Mouse (Mus musculus) megakaryocyte progenitor cell, adult 5-6 weeks (primary cell): ENCODE measurements around the gene Zc2hc1b. TPM values are rescaled to one million over a fixed set of nuclear protein-coding genes. Genes with fewer than 3 reads are reported as not detected.
A peak's percentile ranks its signal among the peaks of the same experiment; 100 is the strongest.
"Not testable (repeated sequence)": the region's sequence is repeated elsewhere in the genome, so short reads cannot be mapped to it uniquely, and the experiment has no call there.

Experiments used
- ATAC-seq: replicated peaks from 2 replicates; pipeline ENCODE4 v1.8.0; 2016; ENCODE audit warnings: mild to moderate bottlenecking, moderate TSS enrichment, inconsistent platforms; ENCODE audit not compliant: poor library complexity
- total RNA-seq, 2 experiments: library from RNA; stranded (forward) in 1 of 2; stranded (reverse) in 1 of 2; fragments of 157-497, 149-512 nt in 1 of 2; fragments of 200-1000 nt in 1 of 2; gene quantifications; 2 replicates each; pipeline versions ENCODE4 v1.2.3 to v1.2.4; 2015 to 2017

Gene Zc2hc1b
- total RNA-seq (2015), result not detected in 2 replicates
- not detected in 2 replicates for total RNA-seq (2017)

GRCm38 (mm10) chr10:13177973-13178624 is at the start of gene Zc2hc1b:
Gene Zc2hc1b, minus strand, starts transcription at chr10:13178023.
- no peak for ATAC-seq

GRCm38 (mm10) chr10:13225377-13226063 is 47.7 kb upstream of the Zc2hc1b start:
- no peak for ATAC-seq

DNA sequence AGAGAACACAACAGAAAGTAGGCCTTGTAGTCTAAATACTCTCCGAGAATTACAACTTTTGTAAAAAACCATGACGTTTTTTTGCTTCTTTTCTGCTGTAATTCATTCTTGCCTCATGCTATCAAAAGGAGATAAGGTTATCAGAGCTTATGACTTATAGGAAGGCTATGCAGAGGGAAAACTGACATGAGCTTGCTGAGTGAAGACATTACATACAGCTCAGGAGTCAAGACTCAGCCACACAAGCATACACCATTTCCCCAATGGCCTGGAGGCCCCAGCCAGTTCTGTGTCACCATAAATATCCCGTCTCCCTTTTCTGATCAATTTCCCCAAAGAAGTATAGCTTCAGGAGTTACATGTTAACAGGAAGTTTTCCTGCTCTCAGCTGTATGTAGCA is 44.3 kb upstream of the Zc2hc1b start:
- no peak for ATAC-seq

GRCm38 (mm10) chr10:13220061-13220460 is 42.2 kb upstream of the Zc2hc1b start:
- no peak for ATAC-seq

GRCm38 (mm10) chr10:13213956-13214355 is 36.1 kb upstream of the Zc2hc1b start:
- no peak for ATAC-seq

- ATAC-seq, result no peak
Observed at GRCm38 (mm10) chr10:13212829-13213228, 35.0 kb upstream of the Zc2hc1b start.

GRCm38 (mm10) chr10:13212326-13212725 is 34.5 kb upstream of the Zc2hc1b start:
- ATAC-seq, result no peak

GRCm38 (mm10) chr10:13209930-13210637 is 32.3 kb upstream of the Zc2hc1b start:
- ATAC-seq, result no peak

DNA sequence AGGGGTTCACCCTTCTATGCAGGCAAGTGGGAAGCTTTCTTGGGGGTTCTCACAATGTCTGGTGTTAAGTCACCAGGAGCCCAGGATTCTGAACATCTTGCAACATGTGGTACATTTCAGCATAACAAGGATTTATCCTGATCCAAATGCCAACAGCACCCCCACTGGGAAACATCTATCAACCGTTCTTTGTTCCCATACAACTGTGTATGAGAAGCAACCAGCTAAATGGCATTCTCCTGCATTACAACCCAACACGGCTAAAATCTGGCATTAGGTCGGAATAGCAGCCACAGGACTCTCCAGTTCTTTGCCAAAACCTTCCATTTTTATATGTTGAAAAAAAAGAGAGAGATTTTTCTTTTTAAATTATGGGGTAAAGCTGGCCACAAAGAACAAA is 31.7 kb upstream of the Zc2hc1b start:
- no peak for ATAC-seq

DNA sequence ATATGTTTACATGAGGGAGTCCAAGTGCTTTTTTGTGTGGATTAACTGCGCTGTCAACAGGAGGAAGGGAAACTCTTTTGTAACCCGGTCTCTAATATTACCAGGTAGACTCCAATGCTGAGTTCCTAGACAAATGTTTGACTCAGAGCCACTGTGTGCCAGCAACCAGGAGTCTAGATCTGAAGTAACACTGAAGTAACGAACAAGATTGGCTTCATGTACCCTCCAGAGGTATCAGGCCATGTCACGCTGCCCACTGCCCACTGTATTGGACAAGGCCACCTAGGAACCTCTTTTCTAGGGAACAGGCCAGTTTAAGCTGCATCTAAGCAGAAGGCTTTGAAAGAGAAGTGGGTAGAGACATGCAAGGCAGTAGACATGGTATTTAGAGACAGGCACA is 31.2 kb upstream of the Zc2hc1b start:
- no peak for ATAC-seq

DNA sequence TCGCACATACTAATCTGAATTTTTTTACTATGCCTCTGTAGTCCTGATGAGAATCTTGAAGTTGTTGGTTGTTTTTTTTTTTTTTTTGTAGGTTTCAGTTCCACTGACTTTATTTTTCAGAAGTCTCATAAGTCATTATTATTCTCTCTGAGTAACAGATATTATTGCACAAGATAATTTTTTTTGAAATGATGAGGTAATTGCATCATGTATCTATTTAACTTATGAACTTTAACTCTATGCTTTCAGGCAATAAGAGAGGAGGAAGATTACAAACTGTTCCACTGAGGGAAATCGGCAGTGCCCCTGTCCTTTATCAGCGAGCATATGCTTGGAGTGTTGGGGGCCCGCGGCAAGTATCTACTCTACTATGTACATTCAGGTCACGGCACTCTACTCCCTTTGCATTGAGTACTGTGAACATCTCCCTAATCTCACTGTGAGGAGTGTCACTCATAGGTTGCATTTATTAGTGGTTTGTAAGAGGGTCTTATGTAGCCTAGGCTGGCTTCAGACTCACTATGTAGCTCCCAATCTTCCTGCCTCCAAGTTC is 24.0 kb upstream of the Zc2hc1b start:
- no peak for ATAC-seq

DNA sequence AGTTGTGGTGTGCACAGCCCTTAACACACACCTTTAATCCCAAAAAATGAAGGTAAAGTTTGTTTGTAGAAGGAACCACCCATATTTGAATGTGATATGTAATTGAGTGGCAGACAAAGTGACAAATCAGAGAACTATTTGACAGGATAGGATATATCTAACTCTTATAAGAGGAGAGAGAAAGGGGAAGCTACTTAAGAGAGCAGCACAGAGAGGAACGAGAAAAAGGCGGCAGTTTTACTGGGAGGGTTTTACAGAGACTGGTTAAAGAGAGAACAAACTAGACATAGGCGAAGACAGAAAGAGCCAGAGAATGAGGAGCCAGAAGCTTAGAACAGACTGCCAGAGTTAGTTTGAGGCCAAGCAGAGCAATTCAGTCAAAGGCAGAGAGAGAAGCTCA is 23.0 kb upstream of the Zc2hc1b start:
- ATAC-seq, result peak; percentile 65

DNA sequence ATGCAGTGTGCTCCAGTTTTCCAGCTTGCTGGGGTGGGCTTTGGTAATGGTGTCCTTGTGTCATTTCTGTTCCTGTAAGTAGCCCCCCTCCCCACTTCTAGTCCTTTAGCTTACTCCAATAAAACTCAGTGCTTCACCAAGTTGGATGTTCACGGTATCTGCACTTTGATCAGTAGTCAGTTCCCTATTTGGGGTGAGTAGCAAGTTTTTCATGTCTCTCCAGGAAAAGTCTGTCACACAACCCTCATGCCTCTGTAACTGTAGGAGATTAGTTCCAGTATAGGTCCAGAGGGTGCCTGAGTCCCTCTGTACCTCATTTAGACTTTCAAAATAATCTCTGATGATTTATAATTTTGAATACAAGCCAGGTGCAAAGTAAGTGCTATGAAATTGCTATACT is 21.4 kb upstream of the Zc2hc1b start:
- ATAC-seq, result peak; percentile 75

- ATAC-seq, result no peak
Observed at GRCm38 (mm10) chr10:13196872-13197507, 19.2 kb upstream of the Zc2hc1b start.

GRCm38 (mm10) chr10:13193496-13193895 is 15.7 kb upstream of the Zc2hc1b start:
- not testable (repeated sequence) for ATAC-seq

DNA sequence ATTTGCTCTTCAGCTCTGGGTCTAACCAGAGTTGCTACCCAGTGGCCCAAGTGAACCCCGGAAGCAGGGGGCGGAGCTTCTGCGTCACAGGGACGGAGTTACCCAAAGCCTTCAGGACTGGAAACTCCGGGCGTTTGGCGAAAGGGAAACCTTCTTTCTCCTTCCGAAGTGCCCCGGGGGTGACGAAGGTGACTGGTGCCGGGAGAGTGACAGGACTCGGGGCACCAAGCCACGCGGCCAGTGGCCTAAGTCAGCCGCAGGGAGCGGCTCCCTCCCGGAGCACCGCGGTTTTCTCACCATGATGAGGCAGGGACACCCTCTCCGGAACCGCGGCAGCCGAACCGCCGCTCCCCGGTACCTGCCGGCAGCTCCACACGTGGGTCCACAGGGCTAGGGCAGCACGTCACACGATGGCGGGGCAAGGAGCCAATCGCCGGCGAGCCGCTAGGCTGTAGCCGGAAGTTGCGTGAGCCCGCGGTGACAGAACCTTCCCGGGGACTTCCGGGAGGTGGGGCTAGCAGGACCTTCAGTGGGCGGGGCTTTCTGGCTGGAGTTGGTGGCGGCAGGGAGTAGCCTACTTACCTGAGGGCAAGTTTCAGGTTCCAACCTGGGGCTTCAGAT is 15.0 kb upstream of the Zc2hc1b start, which contains the start of gene Ltv1:
Gene Ltv1 (minus strand): TSS at position 438 of the 621 bp plus-strand sequence.
- peak; percentile 100 for ATAC-seq

GRCm38 (mm10) chr10:13189881-13190280 is 12.1 kb upstream of the Zc2hc1b start:
- ATAC-seq, result no peak

GRCm38 (mm10) chr10:13186754-13187153 is 8.9 kb upstream of the Zc2hc1b start:
- no peak for ATAC-seq

DNA sequence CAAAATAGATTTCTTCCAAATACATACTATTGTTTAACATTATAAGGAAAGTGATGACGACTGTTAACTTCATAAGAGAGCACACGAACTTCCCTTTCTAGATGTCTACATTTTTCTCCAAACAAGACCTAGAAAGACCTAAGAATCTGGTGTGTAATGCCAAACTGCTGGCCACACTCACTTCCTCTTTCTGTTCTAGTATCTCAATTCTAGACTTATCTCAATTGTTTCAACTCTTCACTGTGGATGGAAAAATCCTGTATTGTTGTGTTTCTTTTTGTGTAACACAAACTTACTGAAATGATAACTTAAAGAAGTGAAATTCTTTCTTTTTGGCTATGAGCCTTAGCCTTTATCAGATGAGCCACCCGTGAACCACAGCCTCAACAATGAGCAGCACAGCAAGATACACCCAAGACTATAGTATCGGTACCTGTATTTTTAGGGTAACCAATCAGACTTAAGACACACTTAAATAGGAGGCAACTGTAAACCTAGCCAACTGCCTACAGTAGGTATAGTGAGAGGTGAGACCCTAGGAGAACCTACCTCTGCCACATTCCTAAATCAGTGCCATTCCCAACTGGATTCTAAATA is 6.4 kb upstream of the Zc2hc1b start:
- peak; percentile 86 for ATAC-seq

DNA sequence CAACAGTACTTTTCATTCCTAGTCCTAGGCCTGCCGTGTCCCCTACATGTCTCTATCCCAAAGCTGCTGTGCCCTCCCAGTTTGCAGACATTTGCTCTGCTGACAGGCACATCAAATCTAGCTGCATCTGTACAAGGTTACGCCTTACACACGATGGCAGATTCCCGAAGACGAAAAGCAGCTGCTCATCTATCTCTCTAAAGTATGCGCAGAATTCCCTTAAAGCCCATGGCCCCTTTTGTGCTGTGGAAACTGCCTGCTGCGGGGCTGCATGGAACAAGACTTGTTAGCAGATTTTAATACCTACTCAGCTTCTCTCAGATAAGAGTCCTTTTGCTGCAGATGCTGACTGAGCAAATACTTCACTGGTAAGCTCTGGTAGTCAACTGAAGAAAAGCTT is 2.4 kb upstream of the Zc2hc1b start:
- no peak for ATAC-seq
